Mouse (Mus musculus) liver, adult 2 months (tissue): ENCODE measurements around the gene Smg6. TPM values are rescaled to one million over a fixed set of nuclear protein-coding genes. Genes with fewer than 3 reads are reported as not detected.
A peak's percentile ranks its signal among the peaks of the same experiment; 100 is the strongest.

Experiments
- DNase-seq: peaks from one replicate; pipeline ENCODE4 v3.0.0-alpha.2; 2011; ENCODE audit warnings: low read depth, low spot score; ENCODE audit errors: extremely low read depth
- H3K27ac ChIP-seq: fragments of 200-500 bp; replicated peaks from 2 replicates; pipeline ENCODE4 v1.5.1; 2012; ENCODE audit warnings: low read depth, mild to moderate bottlenecking, control low read depth, inconsistent platforms, low read length; ENCODE audit not compliant: insufficient read depth
- H3K27me3 ChIP-seq: fragments of 200-500 bp; 2 replicates; pipeline ENCODE4 v1.6.1; 2012; ENCODE audit warnings: mild to moderate bottlenecking, moderate library complexity, low read length, inconsistent platforms; ENCODE audit not compliant: control insufficient read depth, insufficient read depth
- H3K36me3 ChIP-seq: fragments of 200-500 bp; 2 replicates; pipeline ENCODE4 v1.6.1; 2012; ENCODE audit warnings: low read length, inconsistent platforms; ENCODE audit not compliant: control insufficient read depth, insufficient read depth
- H3K4me1 ChIP-seq: fragments of 200-500 bp; 2 replicates; pipeline ENCODE4 v1.6.1; 2011; ENCODE audit warnings: low read length; ENCODE audit not compliant: control insufficient read depth, insufficient read depth
- H3K4me3 ChIP-seq: fragments of 200-500 bp; 2 replicates; pipeline ENCODE4 v1.5.1; 2011; ENCODE audit warnings: low read depth, mild to moderate bottlenecking, control low read depth, low read length, moderate library complexity; ENCODE audit not compliant: insufficient read depth
- H3K79me2 ChIP-seq: fragments of 200-500 bp; 2 replicates; pipeline ENCODE4 v1.6.1; 2012; ENCODE audit warnings: inconsistent platforms, mild to moderate bottlenecking, low read length, moderate library complexity; ENCODE audit not compliant: control insufficient read depth, insufficient read depth
- H3K9ac ChIP-seq: fragments of 200-500 bp; 2 replicates; pipeline ENCODE4 v1.6.1; 2012; ENCODE audit warnings: low read depth, mild to moderate bottlenecking, control low read depth, inconsistent platforms, low read length
- CTCF ChIP-seq: fragments of 200-500 bp; IDR thresholded peaks from 2 replicates; pipeline ENCODE4 v1.5.1; 2011; ENCODE audit warnings: low read depth, low read length, control low read depth
- POLR2A ChIP-seq: fragments of 200-500 bp; IDR thresholded peaks from 2 replicates; pipeline ENCODE4 v1.6.1; 2011; ENCODE audit warnings: low read length, control low read depth; ENCODE audit not compliant: insufficient read depth; ENCODE audit errors: extremely low read depth
- WGBS: fragments of 180-500 bp; shearing (Covaris S2); methylation state at CpG from one replicate; pipeline ENCODE4 v1.1.7; 2018; 5-methylcytosine and 5-hydroxymethylcytosine counted together
- polyA plus RNA-seq: library from polyadenylated mRNA; depleted of rRNA; stranded (reverse); fragments of >200 nt; gene quantifications from 2 replicates; pipeline ENCODE4 v1.2.3, GENCODE M21; 2012
- total RNA-seq: library from RNA; depleted of rRNA; stranded (reverse); fragments of >200 nt; gene quantifications from 2 replicates; pipeline ENCODE4 v1.2.3, GENCODE M21; 2014

Smg6 gene
- total and polyA plus RNA-seq, 2 experiments, result 12.8 to 16.6 TPM

GRCm38 (mm10) chr11:74895980-74896900 is 29.4 kb upstream of the Smg6 start:
- DNase-seq, result peak; percentile 72
- Histone ChIP-seq H3K27ac (peak overlapping the region; percentile 61), H3K9ac (peak overlapping the region; percentile 83)

DNA sequence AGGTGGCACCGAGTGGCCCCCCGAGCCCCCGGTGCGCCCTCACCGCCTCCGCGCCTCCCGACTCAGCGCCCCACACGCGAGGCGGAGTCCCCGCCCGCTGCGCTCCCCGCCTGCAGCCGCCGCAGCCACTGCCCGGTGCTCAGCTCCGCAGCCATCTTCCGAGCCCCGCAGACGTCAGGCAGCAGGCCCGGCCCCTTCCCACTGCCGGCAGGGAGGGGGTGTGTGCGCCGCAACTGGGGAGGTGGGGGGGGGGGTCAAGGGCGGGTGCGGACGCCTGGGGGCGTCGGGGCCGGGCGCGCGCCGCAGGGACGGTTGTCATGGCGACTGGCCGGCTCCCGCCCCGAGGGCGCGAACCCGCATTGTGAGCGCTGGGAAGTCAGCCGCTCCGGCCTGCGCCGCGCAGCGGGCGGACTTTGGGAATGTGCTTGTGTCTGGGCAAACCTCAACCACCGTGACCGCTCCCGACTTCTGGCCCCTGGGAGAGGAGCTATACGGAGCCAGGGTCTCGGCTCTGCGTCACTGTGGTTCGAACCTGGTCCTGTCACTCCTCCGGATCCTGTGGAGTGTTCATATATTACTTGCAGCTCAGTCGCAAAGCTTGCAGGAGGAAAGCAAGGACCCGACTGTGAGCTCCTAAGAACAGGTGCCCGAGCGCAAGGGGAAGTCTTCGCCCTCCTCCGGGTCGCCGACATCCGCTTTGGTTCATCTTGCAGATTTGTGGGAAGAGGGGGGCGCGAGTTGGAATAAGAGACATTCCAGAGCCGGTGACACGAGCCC is 28.5 kb upstream of the Smg6 start, which contains the start of gene Sgsm2:
TSS of gene Sgsm2 (minus strand) at position 160 of the 777 bp plus-strand sequence.
- TF ChIP-seq CTCF, result no peak
- DNase-seq, result peak; percentile 62
- H3K9ac ChIP-seq, result peak within 1 kb of the TSS; percentile 83
- under 1% methylated on average over 63 of the region's 74 CpGs for WGBS
- H3K27me3 ChIP-seq, result no peaks in the 10 kb centered on the region
- H3K27ac ChIP-seq, result peak within 1 kb of the TSS; percentile 61
- H3K4me3 ChIP-seq, result peak within 1 kb of the TSS; percentile 92
- H3K4me1 ChIP-seq, result peaks cover 8% of the 10 kb centered on the region
- H3K36me3 ChIP-seq, result peaks cover 21% of the 10 kb centered on the region
- H3K79me2 ChIP-seq, result no peaks in the 10 kb centered on the region

More at GRCm38 (mm10) chr11:74895980-74896900, 29.4 kb upstream of the Smg6 start:
- no peaks in the 10 kb centered on the region for H3K27me3 ChIP-seq
- peak overlapping the region; percentile 92 for H3K4me3 ChIP-seq
- TF ChIP-seq POLR2A (0 out of 2 replicates have a peak, but pooled peaks have one; percentile 2), CTCF (peak; percentile 41)
- H3K36me3 ChIP-seq, result peaks cover 13% of the 10 kb centered on the region
- peaks cover 7% of the 10 kb centered on the region for H3K4me1 ChIP-seq
- 2% methylated on average over 53 of the region's 55 CpGs for WGBS
- no peaks in the 10 kb centered on the region for H3K79me2 ChIP-seq

DNA sequence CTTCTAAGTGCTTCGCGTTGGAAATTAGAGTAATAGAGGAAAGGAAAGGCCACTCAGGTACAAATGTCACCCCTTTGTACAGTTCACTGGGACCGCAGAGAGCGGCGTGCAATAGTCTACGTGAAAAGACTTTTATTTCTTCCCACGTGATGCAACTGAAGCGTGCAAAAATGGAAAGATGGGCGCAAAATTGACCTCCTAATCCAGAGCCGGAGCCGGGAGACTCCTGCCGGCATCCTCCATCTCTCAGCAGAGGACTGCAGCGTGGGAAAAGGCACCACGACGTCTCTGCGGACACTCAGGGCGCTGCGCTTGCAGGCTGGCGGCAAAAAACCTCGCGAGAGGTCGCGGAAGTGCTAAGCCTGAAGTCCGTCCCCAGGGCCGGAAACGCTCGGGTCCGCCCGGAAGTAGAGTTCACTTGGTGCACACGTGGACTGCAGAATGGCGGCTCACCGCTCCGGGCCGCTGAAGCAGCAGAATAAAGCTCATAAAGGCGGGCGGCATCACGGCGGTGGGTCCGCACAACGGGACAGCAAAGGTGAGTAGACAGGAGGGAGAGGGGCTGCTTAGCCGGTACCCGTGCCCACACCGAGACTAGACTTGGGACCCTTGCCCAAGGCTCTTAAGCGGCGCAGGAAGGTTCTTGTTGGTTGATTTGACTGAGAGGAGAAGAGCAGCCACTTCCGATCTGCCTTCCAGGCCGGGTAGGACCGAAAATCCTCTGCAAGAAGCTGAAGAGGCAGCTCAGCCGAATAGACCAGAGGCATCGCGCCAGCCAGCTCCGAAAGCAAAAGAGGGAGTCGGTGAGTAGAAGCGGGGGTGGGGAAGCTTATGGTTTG is 27.7 kb upstream of the Smg6 start, which contains the start of gene Tsr1:
TSS of gene Tsr1 (plus strand) at position 394 of the 839 bp plus-strand sequence.
- peaks cover 24% of the 10 kb centered on the region for H3K36me3 ChIP-seq
- peak; percentile 81 for DNase-seq
- peak within 1 kb of the TSS; percentile 92 for H3K4me3 ChIP-seq
- under 1% methylated on average over 54 of the region's 54 CpGs for WGBS
- no peaks in the 10 kb centered on the region for H3K79me2 ChIP-seq
- TF ChIP-seq CTCF (no peak), POLR2A (peak; percentile 51; the same call in 1 of the 2 replicates)
- peak within 1 kb of the TSS; percentile 61 for H3K27ac ChIP-seq
- peaks cover 11% of the 10 kb centered on the region for H3K4me1 ChIP-seq
- peak within 1 kb of the TSS; percentile 85 for H3K9ac ChIP-seq
- no peaks in the 10 kb centered on the region for H3K27me3 ChIP-seq

DNA sequence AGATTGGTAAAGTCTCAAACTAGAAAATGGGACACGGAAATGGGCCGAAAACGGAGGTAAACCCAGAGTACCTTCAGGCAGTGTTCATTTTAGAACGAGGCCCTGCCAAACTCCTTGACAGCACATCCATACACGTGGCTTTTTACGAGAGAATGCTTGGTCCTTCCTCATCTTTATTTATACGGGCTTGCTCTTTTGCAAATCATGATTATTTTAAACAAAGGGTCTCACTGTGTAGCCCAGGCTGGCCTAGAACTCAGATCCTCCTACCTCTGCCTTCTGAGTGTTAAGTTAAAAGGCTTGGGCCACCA is 27.2 kb upstream of the Smg6 start:
- WGBS, result 0% methylated on average over 7 of the region's 7 CpGs
- no peak for TF ChIP-seq POLR2A
- TF ChIP-seq CTCF, result no peak

DNA sequence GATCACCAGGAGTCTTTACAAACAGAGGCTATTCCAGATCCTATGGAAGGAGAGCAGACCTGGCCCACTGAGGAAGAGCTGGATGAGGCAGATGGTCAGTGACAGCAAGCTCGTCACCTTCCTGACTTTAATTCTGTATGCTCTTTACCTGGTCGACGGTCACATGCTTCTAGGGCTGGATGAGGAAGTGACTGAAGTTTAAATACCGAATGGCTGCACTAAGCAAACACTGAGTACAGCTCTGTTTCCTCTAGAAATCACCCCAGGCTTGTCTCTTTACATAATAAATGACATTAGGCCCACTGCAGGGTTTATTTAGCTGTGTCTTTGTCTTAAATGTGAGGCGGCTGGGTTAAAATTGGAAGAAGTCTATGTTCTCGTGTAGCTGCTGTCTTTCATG is 24.1 kb upstream of the Smg6 start:
- H3K9ac ChIP-seq, result no peak overlapping the region
- 69% methylated on average over 6 of the region's 6 CpGs for WGBS
- H3K4me1 ChIP-seq, result peaks cover 4% of the 10 kb centered on the region
- peak; percentile 1 for DNase-seq
- H3K27me3 ChIP-seq, result no peaks in the 10 kb centered on the region
- no peak overlapping the region for H3K4me3 ChIP-seq
- no peak for TF ChIP-seq CTCF
- no peak for TF ChIP-seq POLR2A
- H3K79me2 ChIP-seq, result no peaks in the 10 kb centered on the region
- H3K27ac ChIP-seq, result no peak overlapping the region
- H3K36me3 ChIP-seq, result peaks cover 58% of the 10 kb centered on the region

More for the DNA sequence above, 27.2 kb upstream of the Smg6 start:
- H3K4me1 ChIP-seq, result peaks cover 11% of the 10 kb centered on the region
- peak overlapping the region; percentile 85 for H3K9ac ChIP-seq
- DNase-seq, result no peak
- peaks cover 30% of the 10 kb centered on the region for H3K36me3 ChIP-seq
- H3K27ac ChIP-seq, result no peak overlapping the region
- no peaks in the 10 kb centered on the region for H3K79me2 ChIP-seq
- peak overlapping the region; percentile 92 for H3K4me3 ChIP-seq
- no peaks in the 10 kb centered on the region for H3K27me3 ChIP-seq
